1 mouse cellular context compared by ENCODE assay signal in the genomic region with DNA sequence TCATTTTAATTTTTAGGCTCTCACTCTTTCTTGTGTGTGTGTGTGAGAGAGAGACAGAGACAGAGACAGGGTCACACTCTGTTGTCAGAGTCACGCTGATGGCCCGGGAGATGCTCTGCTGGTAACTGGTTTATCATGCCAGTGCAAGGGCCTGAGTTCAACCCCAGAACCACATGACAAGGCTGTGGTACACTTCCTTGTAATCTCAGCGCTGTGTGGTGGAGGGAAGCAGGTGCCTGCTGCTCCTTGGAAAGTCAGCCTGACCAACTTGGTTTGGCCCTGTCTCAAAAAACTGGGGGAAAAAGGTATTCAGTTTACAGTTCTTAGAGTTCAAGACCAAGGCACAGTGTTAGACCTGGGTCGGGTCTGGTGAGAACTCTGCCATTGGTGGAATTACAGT.
A peak's percentile ranks its signal among the peaks of the same experiment; 100 is the strongest.
TF ChIP-seq lines count a peak whose summit lies in the region.

No protein-coding gene starts in this region.

TF ChIP-seq in MEL, 35 proteins besides CTCF, POLR2A, EP300 and RAD21 (continued from another document):
- no peak for TF ChIP-seq MYC (IDR thresholded peaks at IDR 0.05; ENCODE audit: low read depth, low read length)
- TF ChIP-seq MXI1 (IDR thresholded peaks at IDR 0.05; ENCODE audit: low read depth, low read length), result no peak
- peak; percentile 72 for TF ChIP-seq ETS1 (IDR thresholded peaks at IDR 0.05; ENCODE audit: low read depth, low read length)
- TF ChIP-seq SMC3 (IDR thresholded peaks at IDR 0.05; ENCODE audit: low read depth, low read length), result no peak
- no peak for TF ChIP-seq ZKSCAN1 (IDR thresholded peaks at IDR 0.05; ENCODE audit: low read depth, low read length)
- no peak for TF ChIP-seq NELFE (IDR thresholded peaks at IDR 0.05; ENCODE audit: low read depth, low read length)
- TF ChIP-seq NRF1 (IDR thresholded peaks at IDR 0.05; ENCODE audit: insufficient read depth, low read depth, low read length, poor library complexity, severe bottlenecking), result no peak
- TF ChIP-seq ZNF384 (IDR thresholded peaks at IDR 0.05; ENCODE audit: low read depth, low read length), result no peak
- TF ChIP-seq USF1 (IDR thresholded peaks at IDR 0.05; ENCODE audit: low read depth, low read length), result peak; percentile 55
- no peak for TF ChIP-seq GABPA (IDR thresholded peaks at IDR 0.05; ENCODE audit: low read depth, low read length)
- no peak for TF ChIP-seq ELF1 (IDR thresholded peaks at IDR 0.05; ENCODE audit: low read depth, low read length)
- TF ChIP-seq MAFK (IDR thresholded peaks at IDR 0.05; ENCODE audit: borderline replicate concordance, low read depth, low read length), result no peak; the same call in 1 of the 2 replicates
- TF ChIP-seq KAT2A (conservative IDR thresholded peaks at IDR 0.05; ENCODE audit: low read depth, low read length), result no peak
- TF ChIP-seq HCFC1 (IDR thresholded peaks at IDR 0.05; ENCODE audit: low read depth, low read length), result no peak
- TF ChIP-seq SIN3A (IDR thresholded peaks at IDR 0.05; ENCODE audit: low read length), result no peak; the same call in 1 of the 2 replicates
- TF ChIP-seq GATA1 (IDR thresholded peaks at IDR 0.05; ENCODE audit: low read depth, low read length), result 0 out of 2 replicates have a peak, but pooled peaks have one; percentile 11
- no peak for TF ChIP-seq CHD1 (IDR thresholded peaks at IDR 0.05; ENCODE audit: low read depth, low read length)
- no peak for TF ChIP-seq POLR2AphosphoS5 (IDR thresholded peaks at IDR 0.05; ENCODE audit: borderline replicate concordance, low read depth, low read length)
- TF ChIP-seq CHD2 (IDR thresholded peaks at IDR 0.05; ENCODE audit: low read length), result no peak
- no peak for TF ChIP-seq USF2 (IDR thresholded peaks at IDR 0.05; ENCODE audit: borderline replicate concordance in 1 of 2, insufficient read depth in 1 of 2, low read depth in 1 of 2, low read length in 2 of 2)
- TF ChIP-seq BHLHE40 (IDR thresholded peaks at IDR 0.05; ENCODE audit: borderline replicate concordance, low read depth, low read length), result peak; percentile 53
- no peak for TF ChIP-seq UBTF (IDR thresholded peaks at IDR 0.05; ENCODE audit: borderline replicate concordance, insufficient read depth, low read depth, low read length)
- TF ChIP-seq MAZ (IDR thresholded peaks at IDR 0.05; ENCODE audit: low read depth, low read length), result no peak
- no peak for TF ChIP-seq POLR2AphosphoS2 (IDR thresholded peaks at IDR 0.05; ENCODE audit: low read length)
